Mouse (Mus musculus) C2C12 (cell line): ENCODE data around the gene Rnf111. TPM values are rescaled to one million over a fixed set of nuclear protein-coding genes. Genes with fewer than 3 reads are reported as not detected.
"Not testable (repeated sequence)": the region's sequence is repeated elsewhere in the genome, so short reads cannot be mapped to it uniquely, and the experiment has no call there.

ENCODE experiments used
- H3K27me3 ChIP-seq: one replicate; pipeline ENCODE4 v1.6.1; 2011; ENCODE audit not compliant: control insufficient read depth, insufficient read depth, insufficient read length
- H3K36me3 ChIP-seq: one replicate; pipeline ENCODE4 v1.6.1; 2011; ENCODE audit not compliant: control insufficient read depth, insufficient read depth
- H3K4me3 ChIP-seq: one replicate; pipeline ENCODE4 v1.5.1; 2011; ENCODE audit warnings: mild to moderate bottlenecking, control low read depth; ENCODE audit not compliant: poor library complexity, insufficient read depth, severe bottlenecking
- H3K79me2 ChIP-seq: one replicate; pipeline ENCODE4 v1.6.1; 2011; ENCODE audit not compliant: control insufficient read depth, insufficient read depth
- H3K79me3 ChIP-seq: one replicate; pipeline ENCODE4 v1.6.1; 2011; ENCODE audit warnings: low read depth, control low read depth
- H3ac ChIP-seq: one replicate; pipeline ENCODE3; 2011; ENCODE audit warnings: low read depth; ENCODE audit not compliant: control insufficient read depth, insufficient read length
- CEBPB ChIP-seq: IDR thresholded peaks from one replicate; pipeline ENCODE4 v1.6.1; 2011; ENCODE audit warnings: low read depth, mild to moderate bottlenecking, control low read depth, moderate library complexity
- CTCF ChIP-seq: IDR thresholded peaks from one replicate; pipeline ENCODE4 v1.5.1; 2011; ENCODE audit not compliant: control insufficient read depth, insufficient read depth, insufficient read length
- FOSL1 ChIP-seq: IDR thresholded peaks from one replicate; pipeline ENCODE4 v1.8.0; 2011; ENCODE audit warnings: mild to moderate bottlenecking, low read length; ENCODE audit not compliant: poor library complexity, insufficient read depth, severe bottlenecking
- MAX ChIP-seq: IDR thresholded peaks from one replicate; pipeline ENCODE4 v1.6.1; 2011; ENCODE audit warnings: mild to moderate bottlenecking, control low read depth
- MYOD1 ChIP-seq: IDR thresholded peaks from one replicate; pipeline ENCODE4 v1.6.1; 2011; ENCODE audit warnings: low read depth; ENCODE audit not compliant: control insufficient read depth, insufficient read length
- MYOG ChIP-seq: IDR thresholded peaks from one replicate; pipeline ENCODE4 v1.6.1; 2011; ENCODE audit not compliant: control insufficient read depth, insufficient read length; ENCODE audit errors: extremely low read depth
- USF1 ChIP-seq: IDR thresholded peaks from one replicate; pipeline ENCODE4 v1.6.1; 2011; ENCODE audit warnings: low read depth, mild to moderate bottlenecking, control low read depth, moderate library complexity
- polyA plus RNA-seq: library from polyadenylated mRNA; unstranded; fragments of >200 nt; fragmentation: generic; extraction: Trizol; gene quantifications from one replicate; pipeline ENCODE4 v1.2.1, GENCODE M21; 2012; ENCODE audit warnings: missing spikeins

The Rnf111 gene
- polyA plus RNA-seq, 1 experiment: 10.4 TPM

- Histone ChIP-seq H3K79me3 (peaks cover 53% of the 10 kb centered on the region), H3K36me3 (peaks cover 46% of the 10 kb centered on the region)
- TF ChIP-seq CEBPB: no peak
- no peak for TF ChIP-seq USF1
- TF ChIP-seq FOSL1: no peak
- TF ChIP-seq MYOG: no peak
- TF ChIP-seq MYOD1: no peak
- TF ChIP-seq CTCF: no peak
Measured at GRCm38 (mm10) chr9:70475777-70476270, 27.7 kb downstream of the Rnf111 start.

GRCm38 (mm10) chr9:70473400-70473799 is 30.1 kb downstream of the Rnf111 start:
- H3K36me3 ChIP-seq: peaks cover 43% of the 10 kb centered on the region
- TF ChIP-seq USF1 (no peak), CEBPB (no peak), MYOG (no peak), CTCF (no peak), MYOD1 (no peak), MAX (no peak), FOSL1 (no peak)
- H3K4me3 ChIP-seq: no peak overlapping the region
- peaks cover 86% of the 10 kb centered on the region for H3K79me2 ChIP-seq
- no peaks in the 10 kb centered on the region for H3K27me3 ChIP-seq
- H3K79me3 ChIP-seq: peaks cover 44% of the 10 kb centered on the region
- H3ac ChIP-seq: no peak overlapping the region

More at GRCm38 (mm10) chr9:70475777-70476270, 27.7 kb downstream of the Rnf111 start:
- Histone ChIP-seq H3K4me3 (no peak overlapping the region), H3K79me2 (peaks cover 95% of the 10 kb centered on the region), H3ac (no peak overlapping the region), H3K27me3 (no peaks in the 10 kb centered on the region)

DNA sequence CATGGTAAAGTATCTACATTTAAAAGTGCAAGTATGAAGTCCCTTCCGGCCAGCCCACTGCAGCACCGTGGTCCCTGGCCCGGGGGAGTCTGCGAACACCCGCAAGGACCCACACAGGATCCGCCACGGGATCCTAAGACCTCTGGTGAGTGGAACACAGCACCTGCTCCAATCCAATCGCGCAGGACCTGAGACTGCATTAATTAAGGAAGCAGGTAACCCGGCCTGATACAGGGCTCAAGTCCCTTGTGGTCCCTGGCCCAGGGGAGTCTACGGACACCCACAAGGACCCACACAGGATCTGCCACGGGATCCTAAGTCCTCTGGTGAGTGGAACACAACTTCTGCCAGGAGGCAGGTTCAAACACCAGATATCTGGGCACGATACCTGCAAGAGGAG is 40.4 kb downstream of the Rnf111 start:
- not testable (repeated sequence) for H3K79me3 ChIP-seq, H3K27me3 ChIP-seq, H3K4me3 ChIP-seq, H3ac ChIP-seq
- peaks cover 33% of the 10 kb centered on the region for H3K36me3 ChIP-seq
- peaks cover 43% of the 10 kb centered on the region for H3K79me2 ChIP-seq

DNA sequence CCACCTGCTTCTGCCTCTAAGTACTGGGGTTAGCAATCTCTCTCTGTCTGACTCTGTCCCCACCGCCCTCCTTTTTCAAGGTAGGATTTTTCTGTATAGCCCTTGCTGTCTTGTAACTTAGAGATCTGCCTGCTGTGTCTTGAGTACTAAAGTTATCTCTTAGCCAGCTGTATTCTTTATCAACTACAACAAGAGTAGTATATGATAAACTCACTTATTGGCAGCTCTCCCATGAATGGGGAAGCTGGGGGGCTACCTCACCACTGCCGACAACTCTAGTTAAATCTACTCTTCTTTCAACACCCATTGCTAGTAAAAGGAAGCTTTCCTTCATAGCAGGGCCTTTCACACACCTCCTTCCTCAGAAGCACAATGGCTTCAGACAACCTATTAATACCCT is 51.2 kb downstream of the Rnf111 start:
- H3K27me3 ChIP-seq: no peaks in the 10 kb centered on the region
- H3K4me3 ChIP-seq: no peak overlapping the region
- no peaks in the 10 kb centered on the region for H3K79me2 ChIP-seq
- TF ChIP-seq MYOG: no peak
- no peak for TF ChIP-seq MYOD1
- no peak for TF ChIP-seq CEBPB
- no peak for TF ChIP-seq FOSL1
- TF ChIP-seq CTCF: no peak
- no peak for TF ChIP-seq USF1
- TF ChIP-seq MAX: no peak
- no peak overlapping the region for H3ac ChIP-seq
- H3K79me3 ChIP-seq: no peaks in the 10 kb centered on the region
- H3K36me3 ChIP-seq: peaks cover 54% of the 10 kb centered on the region

DNA sequence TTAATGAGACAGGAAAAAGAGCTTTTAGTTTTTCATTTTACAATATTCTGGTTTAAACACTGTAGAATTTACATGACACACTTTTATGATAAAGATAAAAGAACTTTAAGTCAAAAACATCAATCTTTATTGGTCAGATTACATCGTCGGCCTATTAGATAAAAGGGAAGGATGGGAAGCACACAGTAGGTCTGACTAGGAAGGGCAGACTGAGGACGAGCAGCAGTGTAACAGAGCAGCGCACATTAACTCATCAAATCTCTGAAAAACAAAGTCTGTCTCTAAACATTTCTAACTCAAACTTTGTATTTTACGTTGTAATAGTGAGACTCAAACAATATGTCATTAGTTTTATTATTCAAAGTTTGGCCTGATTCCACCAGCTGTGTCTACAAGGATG is 54.5 kb downstream of the Rnf111 start:
- no peaks in the 10 kb centered on the region for H3K79me3 ChIP-seq
- H3K36me3 ChIP-seq: peaks cover 32% of the 10 kb centered on the region
- TF ChIP-seq MYOD1: no peak
- no peak overlapping the region for H3ac ChIP-seq
- H3K27me3 ChIP-seq: no peaks in the 10 kb centered on the region
- no peaks in the 10 kb centered on the region for H3K79me2 ChIP-seq
- H3K4me3 ChIP-seq: no peak overlapping the region

GRCm38 (mm10) chr9:70439959-70440358 is 63.6 kb downstream of the Rnf111 start:
- Histone ChIP-seq H3K79me3 (no peaks in the 10 kb centered on the region), H3ac (no peak overlapping the region), H3K27me3 (no peaks in the 10 kb centered on the region), H3K4me3 (no peak overlapping the region), H3K79me2 (no peaks in the 10 kb centered on the region), H3K36me3 (peaks cover 47% of the 10 kb centered on the region)
- no peak for TF ChIP-seq CTCF
- no peak for TF ChIP-seq MYOG
- TF ChIP-seq FOSL1: no peak
- TF ChIP-seq USF1: no peak
- no peak for TF ChIP-seq MAX

DNA sequence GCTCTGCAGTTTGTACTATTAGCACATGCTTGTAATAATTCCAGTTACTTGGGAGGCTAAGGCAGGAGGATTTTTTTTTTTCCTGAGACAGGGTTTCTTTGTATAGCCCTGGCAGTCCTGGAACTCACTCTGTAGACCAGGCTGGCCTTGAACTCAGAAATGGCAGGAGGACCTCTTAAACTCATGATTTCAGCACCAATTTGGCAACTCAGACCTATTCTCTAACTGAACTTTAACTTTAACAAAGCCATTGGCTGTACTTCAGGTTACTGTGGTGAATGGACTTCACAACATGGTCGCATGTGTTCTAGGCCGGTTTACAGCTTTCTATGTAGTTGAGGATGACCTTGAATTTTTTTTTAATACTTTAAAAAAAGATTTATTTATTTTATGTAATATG is 80.9 kb downstream of the Rnf111 start:
- H3K27me3 ChIP-seq: no peaks in the 10 kb centered on the region
- no peak for TF ChIP-seq CTCF
- TF ChIP-seq MAX: no peak
- no peak for TF ChIP-seq MYOG
- TF ChIP-seq USF1: no peak
- no peak for TF ChIP-seq FOSL1

More for the DNA sequence above, 80.9 kb downstream of the Rnf111 start:
- Histone ChIP-seq H3K36me3 (peaks cover 45% of the 10 kb centered on the region), H3K79me2 (peaks cover 22% of the 10 kb centered on the region), H3ac (no peak overlapping the region), H3K79me3 (peaks cover 4% of the 10 kb centered on the region), H3K4me3 (no peak overlapping the region)
